Mouse (Mus musculus) hindbrain, postnatal 0 days (tissue): ENCODE data around the gene Megf6. TPM values are rescaled to one million over a fixed set of nuclear protein-coding genes. Genes with fewer than 3 reads are reported as not detected.

Source experiments
- ATAC-seq: fragments of 200-750 bp; cut with Nextera tagmentation; 2 replicates; pipeline ENCODE4 v1.8.0; 2017; ENCODE audit warnings: mild to moderate bottlenecking, moderate TSS enrichment, moderate library complexity
- DNase-seq: peaks from one replicate; pipeline ENCODE4 v3.0.0-alpha.2; 2015; ENCODE audit warnings: low spot score
- H3K27ac ChIP-seq: fragments of 300-500 bp; sonication (generic); 2 replicates; pipeline ENCODE4 v1.5.1; 2014; ENCODE audit warnings: mild to moderate bottlenecking
- H3K27me3 ChIP-seq: fragments of 300-500 bp; sonication (generic); 2 replicates; pipeline ENCODE4 v1.6.1; 2014; ENCODE audit warnings: low read length, mixed read lengths; ENCODE audit not compliant: insufficient read depth
- H3K36me3 ChIP-seq: fragments of 300-500 bp; sonication (generic); 2 replicates; pipeline ENCODE4 v1.6.1; 2014; ENCODE audit warnings: low read length, mixed read lengths; ENCODE audit not compliant: insufficient read depth
- H3K4me1 ChIP-seq: fragments of 300-500 bp; sonication (generic); 2 replicates; pipeline ENCODE4 v1.6.1; 2014; ENCODE audit warnings: antibody characterized with exemption, low read length, mixed read lengths; ENCODE audit not compliant: insufficient read depth
- H3K4me2 ChIP-seq: fragments of 300-500 bp; sonication (generic); 2 replicates; pipeline ENCODE4 v1.6.1; 2014; ENCODE audit warnings: low read depth, mild to moderate bottlenecking, low read length, moderate library complexity, mixed read lengths
- H3K4me3 ChIP-seq: fragments of 300-500 bp; sonication (generic); 2 replicates; pipeline ENCODE4 v1.5.1; 2014; ENCODE audit warnings: low read length
- H3K9ac ChIP-seq: fragments of 300-500 bp; sonication (generic); replicated peaks from 2 replicates; pipeline ENCODE4 v1.6.1; 2014; ENCODE audit warnings: mild to moderate bottlenecking, low read length, moderate library complexity, mixed read lengths
- H3K9me3 ChIP-seq: fragments of 300-500 bp; sonication (generic); 2 replicates; pipeline ENCODE4 v1.6.1; 2016; ENCODE audit warnings: low read length, mixed read lengths
- CTCF ChIP-seq: IDR thresholded peaks from 2 replicates; pipeline ENCODE4 v1.5.1; 2016; ENCODE audit warnings: antibody characterized with exemption, control low read depth, low read depth
- WGBS: fragments of 180-500 bp; shearing (Covaris S2); extraction: QIAGEN DNeasy Blood & Tissue Kit; methylation state at CpG from one replicate; pipeline ENCODE4 v1.1.7; 2014; 5-methylcytosine and 5-hydroxymethylcytosine counted together
- polyA plus RNA-seq: library from polyadenylated mRNA; unstranded; fragments of >200 nt; fragmentation: Nextera tagmentation; extraction: Ambion mirVana; gene quantifications from 2 replicates; pipeline ENCODE4 v1.2.1, GENCODE M21; 2015
- total RNA-seq: library from RNA; depleted of rRNA; stranded (reverse); fragments of >200 nt; gene quantifications from 2 replicates; pipeline ENCODE4 v1.2.3, GENCODE M21; 2014

Megf6 gene
- total and polyA plus RNA-seq, 2 experiments from 2014 or later: 7.0 to 40.5 TPM

- no peak overlapping the region for H3K9ac ChIP-seq
- no peak for TF ChIP-seq CTCF
- H3K4me1 ChIP-seq: peaks cover 5% of the 10 kb centered on the region; the same call in 1 of the 2 replicates
- DNase-seq (no peak), ATAC-seq (no peak)
- H3K27me3 ChIP-seq: peaks cover 22% of the 10 kb centered on the region; the same call in 1 of the 2 replicates
- peak overlapping the region; percentile 48 for H3K4me3 ChIP-seq
- 2% methylated on average over 15 of the region's 15 CpGs for WGBS
- H3K9me3 ChIP-seq: no peaks in the 10 kb centered on the region
- no peak overlapping the region for H3K27ac ChIP-seq
- H3K36me3 ChIP-seq: no peaks in the 10 kb centered on the region
- H3K4me2 ChIP-seq: peak overlapping the region; percentile 85
Measured at GRCm38 (mm10) chr4:154170021-154170420, 509 bp upstream of the Megf6 start.

- Histone ChIP-seq H3K9me3 (no peaks in the 10 kb centered on the region), H3K4me1 (peaks cover 5% of the 10 kb centered on the region; the same call in 1 of the 2 replicates), H3K27me3 (peaks cover 22% of the 10 kb centered on the region; the same call in 1 of the 2 replicates), H3K27ac (no peak overlapping the region), H3K9ac (0 out of 2 replicates have a peak overlapping the region, but pooled peaks have one; percentile 33), H3K4me3 (peak overlapping the region; percentile 48), H3K36me3 (no peaks in the 10 kb centered on the region), H3K4me2 (peak overlapping the region; percentile 85)
- no peak for TF ChIP-seq CTCF
- 2% methylated on average over 37 of the region's 37 CpGs for WGBS
- DNase-seq (no peak), ATAC-seq (0 out of 2 replicates have a peak, but pooled peaks have one; percentile 10)
Measured at GRCm38 (mm10) chr4:154171151-154171930, 811 bp downstream of the Megf6 start.

- no peaks in the 10 kb centered on the region for H3K36me3 ChIP-seq
- peaks cover 22% of the 10 kb centered on the region; the same call in 1 of the 2 replicates for H3K27me3 ChIP-seq
- H3K27ac ChIP-seq: no peak overlapping the region
- 28% methylated on average over 13 of the region's 13 CpGs for WGBS
- no peak overlapping the region for H3K9ac ChIP-seq
- peak overlapping the region; percentile 85 for H3K4me2 ChIP-seq
- TF ChIP-seq CTCF: no peak
- ATAC-seq: 0 out of 2 replicates have a peak, but pooled peaks have one; percentile 31
- H3K4me1 ChIP-seq: peaks cover 5% of the 10 kb centered on the region; the same call in 1 of the 2 replicates
- DNase-seq: no peak
- peak overlapping the region; percentile 48; the same call in 1 of the 2 replicates for H3K4me3 ChIP-seq
- H3K9me3 ChIP-seq: no peaks in the 10 kb centered on the region
Measured at GRCm38 (mm10) chr4:154171931-154172604, 1.5 kb downstream of the Megf6 start.

- Histone ChIP-seq H3K9ac (no peak overlapping the region), H3K4me3 (no peak overlapping the region), H3K4me2 (no peak overlapping the region), H3K27me3 (no peaks in the 10 kb centered on the region), H3K36me3 (no peaks in the 10 kb centered on the region), H3K9me3 (no peaks in the 10 kb centered on the region), H3K4me1 (no peaks in the 10 kb centered on the region), H3K27ac (no peak overlapping the region)
- DNase-seq: no peak
- no peak for ATAC-seq
- WGBS: 67% methylated on average over 8 of the region's 8 CpGs
- no peak for TF ChIP-seq CTCF
Measured at GRCm38 (mm10) chr4:154177257-154177656, 6.7 kb downstream of the Megf6 start.

- Histone ChIP-seq H3K27ac (no peak overlapping the region), H3K27me3 (no peaks in the 10 kb centered on the region), H3K4me1 (no peaks in the 10 kb centered on the region), H3K9ac (no peak overlapping the region), H3K4me2 (no peak overlapping the region), H3K9me3 (no peaks in the 10 kb centered on the region), H3K36me3 (no peaks in the 10 kb centered on the region), H3K4me3 (no peak overlapping the region)
- ATAC-seq (no peak), DNase-seq (no peak)
- TF ChIP-seq CTCF: no peak
- 79% methylated on average over 7 of the region's 7 CpGs for WGBS
Measured at GRCm38 (mm10) chr4:154181001-154181400, 10.5 kb downstream of the Megf6 start.

GRCm38 (mm10) chr4:154183566-154183965 is 13.0 kb downstream of the Megf6 start:
- no peak for DNase-seq
- Histone ChIP-seq H3K9ac (no peak overlapping the region), H3K4me3 (no peak overlapping the region), H3K27me3 (no peaks in the 10 kb centered on the region), H3K4me2 (no peak overlapping the region), H3K36me3 (no peaks in the 10 kb centered on the region), H3K9me3 (no peaks in the 10 kb centered on the region), H3K4me1 (no peaks in the 10 kb centered on the region), H3K27ac (no peak overlapping the region)
- WGBS: 63% methylated on average over 5 of the region's 5 CpGs
- ATAC-seq: no peak
- no peak for TF ChIP-seq CTCF
